Mouse (Mus musculus) kidney, adult 2 months (tissue): ENCODE results near the gene Cenpf. TPM values are rescaled to one million over a fixed set of nuclear protein-coding genes. Genes with fewer than 3 reads are reported as not detected.

Source experiments
- DNase-seq: peaks from one replicate; pipeline ENCODE4 v3.0.0; 2021
- H3K27ac ChIP-seq: fragments of 200-500 bp; 2 replicates; pipeline ENCODE4 v1.5.1; 2012; ENCODE audit warnings: low read depth, low read length, control low read depth, inconsistent platforms; ENCODE audit not compliant: insufficient read depth
- H3K27me3 ChIP-seq: fragments of 200-500 bp; replicated peaks from 2 replicates; pipeline ENCODE4 v1.6.1; 2012; ENCODE audit warnings: mild to moderate bottlenecking, moderate library complexity, low read length, inconsistent platforms; ENCODE audit not compliant: control insufficient read depth, insufficient read depth
- H3K36me3 ChIP-seq: fragments of 200-500 bp; 2 replicates; pipeline ENCODE4 v1.6.1; 2012; ENCODE audit warnings: mild to moderate bottlenecking, moderate library complexity, low read length, inconsistent platforms; ENCODE audit not compliant: control insufficient read depth, insufficient read depth
- H3K4me1 ChIP-seq: fragments of 200-500 bp; 2 replicates; pipeline ENCODE4 v1.6.1; 2011; ENCODE audit warnings: low read length; ENCODE audit not compliant: control insufficient read depth, insufficient read depth
- H3K4me3 ChIP-seq: fragments of 200-500 bp; 2 replicates; pipeline ENCODE4 v1.5.1; 2011; ENCODE audit warnings: mild to moderate bottlenecking, low read depth, low read length, control low read depth; ENCODE audit not compliant: insufficient read depth
- CTCF ChIP-seq: fragments of 200-500 bp; conservative IDR thresholded peaks from 2 replicates; pipeline ENCODE4 v1.5.1; 2011; ENCODE audit warnings: low read depth, mild to moderate bottlenecking, control low read depth, low read length, moderate library complexity, mixed read lengths; ENCODE audit not compliant: insufficient read depth, insufficient read length
- POLR2A ChIP-seq: fragments of 200-500 bp; IDR thresholded peaks from one replicate; pipeline ENCODE4 v1.6.1; 2011; ENCODE audit warnings: low read depth, low read length, control low read depth
- WGBS: fragments of 180-500 bp; shearing (Covaris S2); methylation state at CpG from one replicate; pipeline ENCODE4 v1.1.7; 2018; 5-methylcytosine and 5-hydroxymethylcytosine counted together
- polyA plus RNA-seq: library from polyadenylated mRNA; depleted of rRNA; stranded (reverse); fragments of >200 nt; gene quantifications from 2 replicates; pipeline ENCODE4 v1.2.3, GENCODE M21; 2012

Gene Cenpf
- polyA plus RNA-seq, 1 experiment, result 0.14 TPM

DNA sequence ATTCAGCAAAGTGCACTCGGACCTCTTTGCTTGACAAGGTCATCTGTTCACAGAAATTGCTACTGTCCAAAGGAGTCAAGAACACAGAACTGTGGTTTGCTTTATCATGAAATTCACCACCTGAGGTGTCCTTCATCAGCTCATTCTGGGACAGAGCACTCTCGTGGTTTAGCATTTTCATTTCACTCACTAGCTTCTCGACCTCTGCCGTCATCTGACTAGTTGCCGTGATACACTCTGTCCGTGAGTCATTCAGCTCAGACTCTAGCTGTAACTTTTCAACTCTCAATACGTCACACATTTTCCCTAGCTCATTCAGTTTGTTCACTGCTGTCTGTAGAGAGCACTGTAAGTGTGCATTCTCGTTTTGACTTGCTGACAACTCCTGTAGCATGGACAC lies 30.5 kb downstream of the Cenpf start:
- no peaks in the 10 kb centered on the region for H3K4me1 ChIP-seq
- no peaks in the 10 kb centered on the region for H3K36me3 ChIP-seq
- no peak overlapping the region for H3K4me3 ChIP-seq
- TF ChIP-seq CTCF, result no peak
- no peak for TF ChIP-seq POLR2A
- no peaks in the 10 kb centered on the region for H3K27me3 ChIP-seq
- no peak for DNase-seq
- H3K27ac ChIP-seq, result no peak overlapping the region
- 95% methylated on average over 8 of the region's 8 CpGs for WGBS

DNA sequence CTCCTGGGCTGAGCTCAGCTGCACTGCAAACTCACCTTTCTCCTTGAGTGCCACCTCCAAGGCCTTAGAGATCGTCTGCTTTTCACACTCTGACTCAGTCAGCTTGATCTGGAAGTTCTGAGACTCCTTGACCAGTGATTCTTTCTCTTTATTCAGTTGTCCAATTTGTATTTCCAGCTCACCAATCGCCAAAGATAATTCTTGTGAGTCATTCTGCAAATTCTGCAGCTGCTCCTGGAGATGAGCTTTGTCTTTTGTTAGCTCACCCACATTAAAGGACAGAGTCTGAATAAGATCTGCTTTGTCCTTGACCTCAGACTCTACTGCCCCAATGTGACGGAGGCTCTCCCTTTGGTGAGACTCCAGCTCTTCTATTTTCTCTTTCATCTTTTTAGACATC lies 34.1 kb downstream of the Cenpf start:
- TF ChIP-seq CTCF, result no peak
- TF ChIP-seq POLR2A, result no peak
- H3K36me3 ChIP-seq, result no peaks in the 10 kb centered on the region
- no peak for DNase-seq
- 91% methylated on average over 3 of the region's 3 CpGs for WGBS
- H3K27ac ChIP-seq, result no peak overlapping the region
- no peak overlapping the region for H3K4me3 ChIP-seq
- H3K27me3 ChIP-seq, result no peaks in the 10 kb centered on the region
- no peaks in the 10 kb centered on the region for H3K4me1 ChIP-seq

DNA sequence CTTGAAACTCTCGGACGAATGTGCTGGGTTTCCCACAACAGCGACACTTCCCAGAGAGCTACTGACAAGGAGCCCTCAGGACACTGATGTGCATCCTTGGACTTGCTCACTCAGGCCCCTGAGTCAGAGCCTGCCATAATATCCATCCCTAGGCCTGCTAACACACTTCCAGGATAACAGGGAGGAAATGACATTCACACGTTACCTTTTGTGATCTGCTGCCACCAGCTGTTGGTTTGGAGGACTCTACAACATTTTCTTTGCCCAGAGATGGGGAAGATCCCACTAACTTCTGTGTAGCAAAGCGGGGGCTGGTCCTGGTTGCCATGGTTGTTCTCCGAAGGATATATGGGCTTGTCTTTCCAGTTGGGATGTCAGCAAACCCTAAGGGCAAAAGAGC lies 41.3 kb downstream of the Cenpf start:
- no peaks in the 10 kb centered on the region for H3K36me3 ChIP-seq
- no peaks in the 10 kb centered on the region for H3K27me3 ChIP-seq
- no peaks in the 10 kb centered on the region for H3K4me1 ChIP-seq
- no peak for DNase-seq
- no peak overlapping the region for H3K4me3 ChIP-seq
- 93% methylated on average over 6 of the region's 6 CpGs for WGBS
- TF ChIP-seq CTCF, result no peak
- no peak for TF ChIP-seq POLR2A
- H3K27ac ChIP-seq, result no peak overlapping the region

DNA sequence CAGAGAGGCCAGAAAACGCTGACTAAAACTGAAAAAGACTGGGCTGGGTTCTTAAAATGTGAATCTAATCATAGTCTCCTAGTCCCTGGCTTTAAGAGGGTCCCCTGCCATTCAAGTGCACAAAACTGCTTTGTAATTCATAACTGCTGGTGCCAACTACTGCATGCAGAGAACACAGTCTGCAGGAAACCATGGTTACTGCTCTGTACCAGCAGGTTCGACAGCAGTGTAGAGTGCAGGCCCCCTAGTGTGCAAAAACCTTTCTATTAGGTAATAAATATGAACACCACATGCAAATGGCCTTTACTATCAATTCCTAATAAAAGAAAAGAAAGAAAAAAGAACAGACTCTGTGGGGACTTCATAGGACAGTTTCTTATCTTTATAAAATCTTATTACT lies 42.5 kb downstream of the Cenpf start:
- WGBS, result 84% methylated on average over 2 of the region's 2 CpGs
- Histone ChIP-seq H3K27ac (no peak overlapping the region), H3K27me3 (no peaks in the 10 kb centered on the region), H3K4me1 (no peaks in the 10 kb centered on the region), H3K4me3 (no peak overlapping the region), H3K36me3 (no peaks in the 10 kb centered on the region)
- TF ChIP-seq CTCF, result no peak
- TF ChIP-seq POLR2A, result no peak
- DNase-seq, result no peak

DNA sequence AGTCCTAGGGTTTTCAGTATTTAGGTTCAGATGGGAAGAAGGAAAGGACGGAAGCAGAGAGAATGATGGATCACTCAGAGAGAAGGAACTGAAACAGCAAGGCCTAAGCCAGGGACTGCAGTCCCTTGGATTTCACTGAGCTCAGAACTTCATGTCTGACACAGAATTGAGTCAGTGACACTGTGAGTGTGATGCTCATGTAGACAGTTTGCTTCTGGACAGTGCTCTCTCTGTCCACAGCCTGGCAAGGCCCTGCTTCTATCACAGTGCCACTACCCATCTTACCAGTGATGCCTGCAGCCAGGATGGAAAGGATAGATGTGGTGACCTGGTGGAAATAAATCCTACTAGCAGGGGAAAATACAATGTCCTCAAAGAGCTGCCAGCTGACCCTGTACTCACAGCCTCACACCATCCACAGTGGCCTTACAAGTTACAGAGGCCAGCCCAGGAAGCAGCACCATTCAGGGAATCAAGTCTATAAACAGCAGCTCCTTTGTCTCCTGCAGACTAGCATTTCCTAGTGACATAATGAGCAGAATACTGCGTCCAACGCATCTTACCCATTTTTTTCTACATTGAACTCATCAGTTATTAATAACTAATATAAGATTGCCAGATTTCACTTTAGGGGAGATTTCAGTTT lies 43.1 kb downstream of the Cenpf start:
- H3K36me3 ChIP-seq, result no peaks in the 10 kb centered on the region

DNA sequence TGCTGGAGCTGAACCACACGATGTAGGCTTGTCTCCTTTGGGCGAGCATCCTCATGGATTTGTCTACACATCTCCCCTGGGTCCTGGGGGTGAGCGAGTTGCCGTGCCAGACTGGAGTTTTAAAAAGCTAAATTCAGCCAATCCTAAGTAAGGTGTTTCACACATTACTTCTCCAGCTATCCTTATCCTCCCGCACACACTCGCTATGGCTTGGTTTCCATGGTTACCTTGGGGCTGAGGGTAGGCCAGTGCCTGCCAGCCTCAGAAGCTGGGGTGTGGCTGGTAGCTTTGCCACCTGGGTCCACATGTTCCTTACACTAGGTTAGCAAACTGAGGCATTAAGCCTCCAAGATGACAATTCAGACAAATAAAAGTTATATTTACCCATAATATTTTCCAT lies 48.3 kb downstream of the Cenpf start:
- Histone ChIP-seq H3K4me3 (no peak overlapping the region), H3K27me3 (no peaks in the 10 kb centered on the region), H3K36me3 (no peaks in the 10 kb centered on the region), H3K4me1 (no peaks in the 10 kb centered on the region), H3K27ac (no peak overlapping the region)
- no peak for TF ChIP-seq CTCF
- no peak for TF ChIP-seq POLR2A
- WGBS, result 86% methylated on average over 6 of the region's 6 CpGs
- DNase-seq, result no peak

More for the DNA sequence above, 43.1 kb downstream of the Cenpf start:
- Histone ChIP-seq H3K27me3 (no peaks in the 10 kb centered on the region), H3K27ac (no peak overlapping the region), H3K4me3 (no peak overlapping the region), H3K4me1 (no peaks in the 10 kb centered on the region)
- DNase-seq, result no peak
- no peak for TF ChIP-seq POLR2A
- TF ChIP-seq CTCF, result no peak
- WGBS, result 89% methylated on average over 3 of the region's 3 CpGs

DNA sequence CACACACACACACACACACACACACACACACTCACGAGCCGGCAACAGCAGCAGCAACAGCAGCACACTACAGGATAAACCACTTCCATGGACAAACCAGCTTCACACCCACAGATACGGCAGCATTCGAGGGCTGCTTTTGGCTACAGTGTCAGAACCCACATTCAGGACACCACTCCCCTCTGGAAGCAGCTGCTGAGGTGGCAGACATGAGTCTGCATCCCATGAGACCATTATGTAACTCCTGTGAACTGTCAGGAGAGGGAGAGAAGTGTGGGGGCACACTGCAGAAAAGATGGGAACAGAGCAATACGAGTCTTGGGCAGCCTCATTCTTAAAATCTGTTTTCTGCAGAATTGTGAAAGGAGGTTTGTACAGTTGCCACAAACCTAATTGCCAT lies 54.1 kb downstream of the Cenpf start:
- TF ChIP-seq CTCF (no peak), POLR2A (no peak)
- no peaks in the 10 kb centered on the region for H3K4me1 ChIP-seq
- 72% methylated on average over 5 of the region's 5 CpGs for WGBS
- H3K27ac ChIP-seq, result no peak overlapping the region
- H3K36me3 ChIP-seq, result no peaks in the 10 kb centered on the region
- no peaks in the 10 kb centered on the region for H3K27me3 ChIP-seq
- no peak overlapping the region for H3K4me3 ChIP-seq
- no peak for DNase-seq
